Mouse (Mus musculus) layer of hippocampus, postnatal 10 days (tissue): ENCODE data around the gene Abhd14b. TPM values are rescaled to one million over a fixed set of nuclear protein-coding genes. Genes with fewer than 3 reads are reported as not detected.
A peak's percentile ranks its signal among the peaks of the same experiment; 100 is the strongest.
"Not testable (repeated sequence)": the region's sequence is repeated elsewhere in the genome, so short reads cannot be mapped to it uniquely, and the experiment has no call there.

Experiments
- DNase-seq, 2 experiments: peaks; one replicate each; pipeline ENCODE4 v3.0.0; 2021; ENCODE audit warnings: low spot score in 2 of 2
- total RNA-seq, 2 experiments: library from RNA; stranded (reverse); gene quantifications; 2 replicates each; pipeline ENCODE4 v1.2.3; 2021

Abhd14b gene
- total RNA-seq, 2 experiments from 2014 or later, result 9.9 to 10.6 TPM

DNA sequence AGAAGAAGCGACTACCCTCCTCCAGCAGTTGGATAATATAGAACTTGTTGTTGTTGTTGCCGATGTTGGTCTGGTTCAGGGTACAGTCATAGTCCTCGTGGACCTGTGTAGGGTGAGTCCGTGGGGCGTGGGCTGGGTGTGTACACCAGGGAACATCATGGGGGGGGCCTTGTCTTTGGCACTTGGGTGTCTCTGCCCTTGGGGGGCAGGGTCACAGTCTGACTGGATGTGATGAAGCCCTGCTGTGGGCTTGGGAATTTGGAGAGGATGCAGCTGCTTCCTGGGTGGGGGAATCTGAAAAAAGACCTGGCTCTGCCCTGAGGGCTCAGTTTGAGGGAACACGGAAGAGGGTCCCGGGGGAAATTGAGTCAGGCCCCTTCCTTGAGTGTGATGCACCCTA is 27.8 kb downstream of the Abhd14b start:
- peak; percentile 4 to 20 for DNase-seq

- no peak for DNase-seq
These were observed 28.4 kb downstream of the Abhd14b start, which contains the start of gene Rrp9 for GRCm38 (mm10) chr9:106475663-106476001. Rrp9 (plus strand) TSS chr9:106475963.

- peak in 1 of 2 experiments; percentile 26 for DNase-seq
These were observed 29.0 kb downstream of the Abhd14b start for GRCm38 (mm10) chr9:106476002-106476923.

GRCm38 (mm10) chr9:106476924-106477484 is 29.7 kb downstream of the Abhd14b start, which contains the start of gene Parp3:
Parp3 (minus strand) TSS chr9:106476949.
- DNase-seq, result peak; percentile 99

GRCm38 (mm10) chr9:106477649-106478048 is 30.4 kb downstream of the Abhd14b start:
- DNase-seq, result peak; percentile 4 to 10

DNA sequence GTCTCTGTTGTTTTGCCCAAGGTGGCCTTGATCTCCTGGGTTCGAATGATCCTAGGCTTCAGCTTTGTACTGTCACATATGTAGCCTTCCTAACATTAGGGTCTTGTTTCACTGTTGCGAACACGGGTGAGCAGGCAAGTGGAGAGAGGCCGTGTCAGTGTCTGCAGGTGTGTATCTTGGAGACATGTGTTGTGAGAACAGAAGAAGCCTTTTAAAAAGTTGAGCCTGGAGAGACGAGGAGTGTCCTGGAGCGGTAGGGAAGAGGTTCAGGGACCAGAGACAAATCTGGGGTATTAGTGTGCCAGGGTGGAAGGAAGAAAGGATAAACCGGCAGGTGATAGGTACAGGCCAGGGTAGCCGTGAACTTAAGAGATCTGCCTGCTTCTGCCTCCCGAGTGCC is 30.8 kb downstream of the Abhd14b start:
- DNase-seq, result peak; percentile 1 to 8

- DNase-seq, result no peak
These were observed 33.3 kb downstream of the Abhd14b start for GRCm38 (mm10) chr9:106480541-106480940.

GRCm38 (mm10) chr9:106481075-106481474 is 33.8 kb downstream of the Abhd14b start:
- peak in 1 of 2 experiments; percentile 2 for DNase-seq

- no peak for DNase-seq
These were observed 34.4 kb downstream of the Abhd14b start for GRCm38 (mm10) chr9:106481676-106482075.

DNA sequence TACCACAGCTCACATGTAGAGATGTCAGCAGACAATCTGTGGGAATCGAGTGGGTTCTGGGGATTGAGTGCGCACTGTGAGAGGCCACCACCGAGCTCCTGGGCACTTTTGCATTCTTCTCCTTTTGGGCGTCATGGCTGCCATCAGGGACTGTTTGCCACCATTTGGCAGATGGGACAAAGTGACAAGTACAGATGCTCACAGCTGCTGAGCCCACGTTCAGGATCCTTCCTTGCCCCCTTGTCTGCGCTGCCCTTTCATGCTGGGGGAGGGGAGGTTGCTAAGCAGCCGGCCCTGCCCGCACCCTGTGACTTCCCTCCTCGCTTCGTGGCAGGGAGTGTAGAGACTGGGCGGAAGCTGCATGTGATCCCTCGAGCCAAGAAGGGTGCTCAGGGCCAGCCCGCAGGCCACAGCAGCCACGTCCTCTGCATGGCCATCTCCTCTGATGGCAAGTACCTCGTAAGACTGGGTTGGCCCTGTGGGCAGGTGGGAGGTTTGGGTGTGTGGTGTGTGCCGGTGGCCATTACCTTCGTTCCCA is 35.4 kb downstream of the Abhd14b start:
- no peak for DNase-seq

GRCm38 (mm10) chr9:106483136-106483535 is 35.9 kb downstream of the Abhd14b start:
- DNase-seq, result no peak

DNA sequence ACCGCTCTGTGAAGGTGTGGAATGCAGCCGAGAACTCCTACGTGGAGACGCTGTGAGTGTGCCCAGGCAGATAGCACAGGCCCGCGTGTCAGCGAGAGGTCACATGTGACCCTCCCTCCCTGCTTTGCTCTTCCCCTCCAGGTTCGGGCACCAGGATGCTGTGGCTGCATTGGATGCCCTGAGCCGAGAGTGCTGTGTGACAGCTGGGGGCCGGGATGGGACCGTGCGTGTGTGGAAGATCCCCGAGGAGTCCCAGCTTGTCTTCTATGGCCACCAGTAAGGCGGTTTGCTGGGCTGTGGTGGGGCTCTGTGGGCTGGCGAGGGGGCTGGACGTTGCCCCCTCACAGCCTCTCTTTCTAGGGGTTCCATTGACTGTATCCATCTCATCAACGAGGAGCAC is 36.3 kb downstream of the Abhd14b start:
- DNase-seq, result no peak

- no peak for DNase-seq
These were observed 37.8 kb downstream of the Abhd14b start for GRCm38 (mm10) chr9:106485076-106485475.

- not testable (repeated sequence) for DNase-seq
These were observed 40.3 kb downstream of the Abhd14b start for GRCm38 (mm10) chr9:106487602-106488001.

- DNase-seq, result no peak
These were observed 52.4 kb downstream of the Abhd14b start, which contains the start of gene Iqcf1 for GRCm38 (mm10) chr9:106499667-106500066. Iqcf1 (plus strand) TSS chr9:106499967.

GRCm38 (mm10) chr9:106501846-106502245 is 54.6 kb downstream of the Abhd14b start:
- DNase-seq, result no peak

Other genes starting within 250 kb of the Abhd14b start
- gene Ppm1m, start 247.7 kb upstream of the Abhd14b start, total RNA-seq, result 10 to 100 TPM; 12.8 to 18.8 TPM
- 10 to 100 TPM; 40.8 to 41.3 TPM for gene Twf2, start 244.4 kb upstream of the Abhd14b start, total RNA-seq
- 1 to 10 TPM; 1.2 to 1.4 TPM for gene Tlr9, start 224.9 kb upstream of the Abhd14b start, total RNA-seq
- 100 to 1,000 TPM; 139 TPM for gene Alas1, start 198.8 kb upstream of the Abhd14b start, total RNA-seq
- gene Poc1a, start 166.4 kb upstream of the Abhd14b start, total RNA-seq, result 10 to 100 TPM; 12.2 to 12.6 TPM
- 10 to 100 TPM; 58.7 to 64.2 TPM for gene Dusp7, start 78.8 kb upstream of the Abhd14b start, total RNA-seq
- 100 to 1,000 TPM; 421 to 423 TPM for gene Rpl29, start 18.0 kb upstream of the Abhd14b start, total RNA-seq
- gene Acy1, start 9.1 kb upstream of the Abhd14b start, total RNA-seq, result 10 to 100 TPM; 11.0 to 13.2 TPM
- gene Abhd14a, start 219 bp downstream of the Abhd14b start, total RNA-seq, result 10 to 100 TPM; 51.1 to 53.2 TPM
- 100 to 1,000 TPM; 226 to 234 TPM for gene Pcbp4, start 5.8 kb downstream of the Abhd14b start, total RNA-seq
- gene Gpr62, start 18.5 kb downstream of the Abhd14b start, total RNA-seq, result 1 to 10 TPM; 1.8 to 2.0 TPM
- gene Rrp9, start 28.5 kb downstream of the Abhd14b start, total RNA-seq, result 10 to 100 TPM; 38.5 to 45.2 TPM
- 1 to 10 TPM; 2.4 to 2.8 TPM for gene Parp3, start 29.5 kb downstream of the Abhd14b start, total RNA-seq
- gene Iqcf1, start 52.5 kb downstream of the Abhd14b start, total RNA-seq, result not detected
- 1 to 10 TPM in 1 of 2 experiments, not detected in 1; 1.5 TPM for gene Iqcf5, start 67.1 kb downstream of the Abhd14b start, total RNA-seq
- gene Iqcf3, start 114.2 kb downstream of the Abhd14b start, total RNA-seq, result not detected
- gene Iqcf4, start 123.5 kb downstream of the Abhd14b start, total RNA-seq, result not detected
- gene Iqcf6, start 179.1 kb downstream of the Abhd14b start, total RNA-seq, result not detected
- gene Grm2, start 208.6 kb downstream of the Abhd14b start, total RNA-seq, result 10 to 100 TPM; 37.1 to 38.3 TPM
- 10 to 100 TPM; 85.3 to 91.6 TPM for gene Tex264, start 238.5 kb downstream of the Abhd14b start, total RNA-seq